Mouse (Mus musculus): ENCODE results near the gene Zcchc14.

DNA sequence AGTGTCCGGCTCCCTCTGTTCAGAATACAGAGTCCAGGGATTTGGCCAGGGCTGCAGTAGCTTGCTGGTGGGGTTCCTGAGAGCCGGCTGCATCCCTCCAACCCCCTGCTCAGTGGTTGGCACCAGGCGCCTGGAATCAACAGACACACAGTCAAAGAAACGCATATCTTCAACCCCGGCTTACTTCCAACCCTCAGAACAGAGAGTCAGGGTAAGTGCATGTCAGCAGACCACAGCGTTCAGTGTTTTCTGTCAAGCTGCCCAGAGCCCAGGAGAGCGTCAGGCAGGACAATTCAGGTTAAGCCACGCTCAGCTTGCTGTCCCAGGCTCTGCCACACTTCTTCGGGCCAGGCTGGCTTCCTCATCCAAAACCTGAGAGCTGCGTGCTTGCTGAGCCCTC is 28.8 kb upstream of the Zcchc14 start:
- TF ChIP-seq CTCF (IDR thresholded peaks at IDR 0.05; ENCODE audit: low read depth): no peak
- TF ChIP-seq EP300 (IDR thresholded peaks at IDR 0.05; ENCODE audit: low read depth): no peak
